Mouse (Mus musculus): Measurements from ENCODE around the gene Olfr347.

- TF ChIP-seq POLR2A (IDR thresholded peaks at IDR 0.05; ENCODE audit: insufficient read depth, low read depth, low read length) (no peak), CTCF (IDR thresholded peaks at IDR 0.05; ENCODE audit: insufficient read depth, low read depth, low read length) (no peak)
Observed at GRCm38 (mm10) chr2:36736226-36736625, 4.5 kb downstream of the Olfr347 start.
